Mouse (Mus musculus): ENCODE results near the gene P2ry13.

P2ry13 gene

DNA sequence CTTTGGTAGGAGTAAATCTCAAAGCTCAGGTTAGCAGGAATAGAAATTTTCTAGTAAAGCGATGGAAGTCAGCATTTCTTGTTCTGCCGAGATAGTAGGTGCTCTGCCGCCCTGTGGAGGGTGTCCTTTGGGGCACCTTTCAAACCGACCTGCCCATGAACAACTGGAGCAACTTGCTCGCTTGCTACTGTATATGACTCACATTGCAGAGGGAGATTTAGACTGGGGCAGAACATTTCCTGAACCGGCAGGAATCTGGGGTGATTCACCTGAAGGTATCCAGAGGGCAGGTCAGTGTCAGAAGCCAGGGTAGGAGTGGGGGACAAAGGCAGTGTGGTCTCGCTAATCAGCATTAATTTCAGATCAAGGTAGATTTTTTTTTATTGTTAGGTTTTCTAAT, 15.7 kb downstream of the P2ry13 start, which contains the start of gene Gpr87:
Gene Gpr87, minus strand, starts transcription at position 167 of the 400 bp plus-strand sequence.
- no peak for DNase-seq

DNA sequence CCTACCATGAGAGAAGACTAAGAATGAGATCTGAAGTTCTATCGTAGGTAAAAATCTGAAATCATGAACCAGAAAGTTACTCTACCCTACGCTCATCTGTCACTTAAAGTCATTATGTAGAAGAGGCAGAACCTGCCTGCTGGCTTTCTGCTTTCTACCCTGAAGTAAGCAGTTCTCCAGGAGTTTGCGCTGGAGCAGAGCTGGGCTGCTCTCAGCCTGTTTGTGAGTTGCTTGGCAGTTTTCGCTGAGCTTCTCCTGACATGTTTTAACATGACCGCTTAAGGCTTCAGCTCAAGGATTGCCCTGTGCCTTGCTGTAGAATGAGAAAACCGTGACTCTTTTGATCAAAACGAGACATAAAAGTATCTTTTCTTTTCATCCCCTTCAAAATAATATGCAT, 16.6 kb downstream of the P2ry13 start:
- DNase-seq = no peak

DNA sequence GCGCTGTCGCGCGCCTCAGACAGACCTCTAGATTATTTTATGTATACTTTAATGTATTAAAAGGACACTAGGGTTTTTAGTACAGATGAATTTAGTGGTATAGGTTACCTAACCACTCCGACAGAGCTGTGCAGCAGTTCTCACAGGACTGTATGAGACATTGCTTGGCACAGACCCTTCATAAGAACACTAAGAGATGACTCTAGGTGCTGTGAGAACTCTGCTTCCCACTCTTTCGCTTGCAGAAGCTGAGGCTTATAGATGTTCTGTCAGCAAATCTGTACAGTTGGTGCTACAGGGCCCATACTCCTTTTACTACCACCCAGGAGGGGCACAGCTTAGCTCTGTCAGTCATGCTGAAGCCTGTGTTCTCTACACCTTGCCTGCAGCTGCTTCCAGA, 19.0 kb downstream of the P2ry13 start:
- no peak for DNase-seq

DNA sequence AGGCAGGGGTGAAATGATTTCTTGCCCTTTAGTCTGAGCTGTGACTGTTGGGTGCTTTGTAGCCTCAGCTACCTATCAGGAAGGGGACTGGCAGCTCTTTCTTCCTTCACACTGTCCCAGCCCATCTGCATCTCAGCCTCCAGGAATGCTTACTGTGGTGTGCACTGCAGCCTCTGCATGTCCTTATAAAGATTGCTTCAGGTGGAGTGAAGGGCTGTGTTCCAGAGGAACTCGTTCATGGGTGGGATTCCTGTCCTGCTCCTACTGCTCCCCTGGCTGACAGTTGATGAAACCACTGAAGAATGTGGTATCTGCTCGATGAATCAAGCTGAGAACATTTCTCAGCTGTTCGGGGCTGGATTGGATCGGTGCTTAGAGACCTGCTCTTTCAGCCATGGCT, 23.3 kb downstream of the P2ry13 start:
- DNase-seq = no peak

DNA sequence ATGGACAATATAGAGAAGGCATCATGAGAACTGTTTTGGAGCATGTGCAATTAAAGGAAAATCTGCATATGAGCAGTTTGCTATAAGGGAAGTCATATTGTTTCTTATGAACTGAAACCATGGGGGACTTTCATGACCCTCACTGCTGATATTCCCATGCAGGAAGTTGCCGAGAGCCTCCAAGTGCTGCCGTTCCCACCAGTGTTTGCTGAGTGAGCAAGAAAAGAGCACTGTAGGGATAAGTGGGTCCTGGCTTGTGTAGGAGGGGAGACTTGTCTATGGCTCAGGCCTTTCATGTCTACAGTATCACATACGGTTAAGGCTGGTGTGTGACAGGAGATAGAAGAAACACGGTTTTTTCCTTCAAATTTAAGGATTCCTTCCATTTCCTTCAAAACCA, 25.0 kb downstream of the P2ry13 start:
- DNase-seq = no peak

DNA sequence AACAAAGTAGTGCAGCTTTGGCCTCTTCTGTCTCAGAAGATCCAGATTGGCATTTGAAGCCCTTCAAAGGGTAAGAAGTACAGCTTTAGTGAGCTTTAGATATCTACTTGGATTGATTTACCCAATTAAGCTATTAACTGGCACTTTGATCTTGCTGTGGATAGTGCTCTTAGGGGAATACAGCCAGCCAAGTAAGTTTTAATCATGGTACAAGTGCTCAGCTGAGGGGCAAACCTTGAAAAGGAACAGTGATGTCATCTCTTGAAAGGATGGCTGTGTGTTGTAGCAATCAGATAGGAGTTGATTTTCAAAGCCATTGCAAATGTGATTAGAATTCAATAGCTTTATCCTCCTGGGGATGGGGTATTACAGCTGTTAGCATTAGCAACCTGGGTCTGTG, 28.6 kb downstream of the P2ry13 start:
- no peak for DNase-seq

DNA sequence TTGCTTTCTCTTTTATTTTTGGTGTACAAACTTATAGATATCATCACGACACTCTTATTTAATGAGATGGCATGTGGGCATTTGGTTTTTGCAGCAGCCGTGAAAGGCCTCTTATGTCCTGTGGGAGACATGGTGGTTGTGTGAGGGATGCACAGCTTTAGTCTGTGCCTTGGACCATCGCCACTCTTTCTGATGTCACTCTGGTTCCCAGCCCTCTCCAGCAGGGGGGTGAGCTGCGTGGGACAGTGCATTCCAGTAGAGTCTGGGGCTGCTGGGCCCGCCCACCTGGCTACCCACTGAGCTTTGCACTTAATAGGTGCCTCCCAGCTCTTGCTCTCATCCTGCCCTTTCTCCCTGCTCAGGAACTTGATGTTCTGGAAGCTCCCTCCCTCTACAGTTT, 29.5 kb downstream of the P2ry13 start:
- no peak for DNase-seq

DNA sequence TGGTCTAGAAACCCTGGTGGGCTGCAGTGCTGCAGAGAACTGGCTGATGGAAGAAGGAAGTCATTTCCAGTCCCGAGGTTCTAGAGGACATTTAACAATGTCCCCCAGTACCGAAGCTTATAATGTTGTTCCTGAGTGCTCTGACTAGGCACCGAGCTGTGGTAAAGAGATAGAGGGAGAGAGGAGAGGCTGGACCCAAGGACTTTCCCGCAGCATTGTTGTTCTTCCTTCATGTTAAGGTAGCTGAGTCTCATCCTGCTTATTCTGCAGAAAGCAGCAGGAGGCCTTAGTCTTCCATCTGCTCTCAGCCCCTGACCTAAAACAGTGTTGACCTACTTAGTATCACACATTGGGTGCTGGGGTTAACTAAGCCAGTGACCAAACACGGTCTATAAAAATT, 33.8 kb downstream of the P2ry13 start:
- DNase-seq = no peak

DNA sequence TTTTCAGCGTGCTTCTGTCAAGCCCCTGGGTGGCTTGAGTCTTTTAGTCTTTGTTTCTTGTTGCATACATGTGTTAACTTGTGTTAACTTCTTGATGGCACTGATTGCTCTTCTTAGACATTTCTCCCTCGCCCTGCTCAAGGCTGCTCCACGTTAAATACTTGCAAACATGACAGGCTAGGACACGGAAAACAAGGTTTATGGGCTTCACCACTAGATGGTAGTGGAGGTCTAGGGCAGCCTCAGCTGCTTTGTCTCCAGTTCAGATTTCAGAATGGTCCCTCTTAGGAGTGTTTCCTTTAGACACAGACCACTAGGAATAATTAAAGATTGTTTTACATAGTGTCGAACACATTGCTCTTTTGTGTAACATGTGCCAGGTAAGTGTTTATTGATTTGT, 35.4 kb downstream of the P2ry13 start:
- no peak for DNase-seq

DNA sequence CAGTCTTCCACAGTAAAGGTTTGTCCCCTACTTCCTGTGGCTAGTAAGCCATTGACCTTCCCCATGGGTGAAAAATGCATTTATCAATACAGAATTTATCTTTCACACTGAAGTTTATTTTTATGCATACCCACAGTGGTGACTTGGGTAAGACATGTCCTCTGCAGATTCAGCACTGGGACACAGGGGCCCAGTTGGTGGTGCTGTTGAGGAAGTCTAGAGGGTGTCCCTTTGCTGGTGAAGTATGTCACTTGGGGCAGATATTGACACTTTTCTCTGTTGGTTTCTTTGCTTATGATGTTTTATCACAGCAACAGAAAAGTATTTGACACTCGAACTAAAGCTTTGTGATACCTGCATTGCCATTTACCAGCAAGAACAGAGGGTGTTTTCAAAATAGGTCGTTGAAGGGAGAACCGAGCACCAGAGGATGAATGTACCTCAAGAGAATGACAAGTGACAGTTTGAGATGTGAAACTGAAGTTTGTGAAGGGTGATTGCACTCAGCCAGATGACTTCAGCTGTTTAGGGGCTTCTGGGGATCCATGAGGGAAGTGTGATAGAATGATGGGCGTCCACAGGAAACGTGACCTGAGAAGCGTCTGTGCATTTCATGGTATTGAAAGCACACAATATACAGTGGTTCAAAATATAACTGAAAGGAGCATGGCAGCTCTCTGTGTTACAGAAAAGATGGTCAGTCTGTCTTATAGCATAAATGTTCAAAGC, 36.1 kb downstream of the P2ry13 start:
- DNase-seq = no peak

DNA sequence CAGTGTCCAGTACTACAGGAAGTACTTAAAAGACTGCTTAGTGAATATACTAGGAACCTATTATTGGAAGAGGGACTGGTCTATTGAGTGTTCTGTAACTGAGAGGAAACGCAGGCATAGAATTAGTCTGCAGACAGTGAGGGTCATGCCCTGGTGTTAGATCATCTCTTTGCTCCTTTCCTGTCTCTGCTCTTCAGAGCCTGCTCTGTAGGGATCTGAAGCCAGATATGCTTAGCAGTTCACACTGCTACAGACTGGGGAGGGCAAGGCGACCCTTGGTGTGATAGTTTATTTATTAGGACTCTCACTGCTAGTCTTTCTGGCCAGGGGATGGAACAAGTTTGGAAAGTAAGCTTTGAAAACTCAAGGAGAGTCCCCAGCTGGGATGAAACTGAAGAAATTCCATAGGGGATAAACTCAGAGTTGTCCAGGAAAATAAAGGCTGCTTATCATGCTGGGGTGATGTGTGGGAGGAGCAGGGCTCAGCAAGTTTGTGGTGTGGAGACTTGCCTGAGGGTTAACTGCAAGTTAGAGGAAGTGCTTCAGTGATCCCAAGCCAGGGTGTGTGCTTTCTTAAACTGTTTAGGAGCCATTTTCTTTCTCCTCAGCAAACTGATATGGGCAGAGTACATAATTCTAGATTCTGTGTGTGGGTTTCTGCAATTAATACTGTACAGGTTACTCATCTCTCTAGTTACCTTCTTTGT, 40.6 kb downstream of the P2ry13 start:
- DNase-seq = no peak

DNA sequence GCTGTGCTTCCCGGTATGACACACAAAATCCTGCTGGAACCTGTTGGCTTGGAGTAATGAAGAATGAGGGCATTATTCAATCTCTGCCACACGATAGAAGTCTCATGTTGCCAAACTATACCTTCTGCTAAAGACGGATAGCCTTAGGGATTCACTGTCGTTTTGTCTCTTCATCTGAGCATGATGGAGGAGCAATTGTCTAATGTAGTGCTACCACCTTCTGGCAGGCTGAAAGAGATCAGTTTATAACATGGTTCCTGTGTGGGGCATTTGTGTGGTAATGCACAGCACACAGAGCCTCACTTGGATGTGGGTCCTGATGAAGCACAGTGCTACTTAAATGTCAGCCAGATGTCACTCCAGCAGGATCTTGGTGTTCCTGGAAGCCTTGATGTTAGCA, 41.5 kb downstream of the P2ry13 start:
- no peak for DNase-seq

DNA sequence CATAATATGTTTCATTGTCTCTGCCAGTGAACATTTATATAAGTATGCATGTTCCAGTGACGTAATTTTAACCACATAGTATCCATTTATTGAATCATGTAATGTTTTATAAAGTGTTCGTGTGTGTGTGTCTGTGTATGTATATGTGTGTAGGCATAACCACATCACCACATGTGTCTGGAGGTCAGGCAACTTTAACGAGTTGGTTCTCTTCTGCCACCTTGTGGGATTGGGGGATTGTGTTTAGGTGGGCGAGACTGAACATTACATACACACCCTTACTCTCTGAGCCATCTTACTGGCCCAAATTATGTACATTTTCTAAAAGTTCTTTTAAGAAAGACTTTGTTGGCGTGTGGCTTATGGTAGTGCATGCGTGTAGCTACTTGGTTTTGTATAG, 42.2 kb downstream of the P2ry13 start:
- DNase-seq = no peak

DNA sequence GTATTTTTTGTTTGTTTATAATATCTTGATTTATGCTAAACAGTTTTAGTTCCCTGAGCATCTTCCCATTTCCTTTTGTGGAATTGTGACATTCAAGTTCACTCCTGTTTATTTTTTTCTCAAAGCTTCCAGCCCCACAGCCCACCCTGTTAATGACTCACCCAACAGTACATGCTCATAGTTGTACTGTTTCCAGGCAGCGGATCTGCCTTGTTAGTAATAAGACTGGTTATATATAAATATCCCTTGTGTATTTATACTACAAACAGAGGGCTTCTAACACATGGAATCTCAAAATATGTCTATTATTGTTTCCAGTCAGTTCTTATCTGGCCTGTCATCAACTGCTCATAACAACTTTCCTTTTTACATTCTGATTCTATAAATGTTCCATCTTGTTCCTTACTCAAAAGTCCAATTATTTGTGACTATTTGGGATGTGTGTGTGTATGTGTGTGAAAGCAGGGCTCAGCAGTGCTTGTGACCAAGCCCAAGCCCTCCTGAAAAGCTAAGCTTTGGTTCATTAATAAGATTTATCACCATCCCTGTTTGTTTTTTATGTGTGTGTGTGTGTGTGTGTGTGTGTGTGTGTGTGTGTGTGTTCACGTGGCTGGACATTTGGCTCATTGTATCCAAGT, 43.1 kb downstream of the P2ry13 start:
- DNase-seq = no peak

DNA sequence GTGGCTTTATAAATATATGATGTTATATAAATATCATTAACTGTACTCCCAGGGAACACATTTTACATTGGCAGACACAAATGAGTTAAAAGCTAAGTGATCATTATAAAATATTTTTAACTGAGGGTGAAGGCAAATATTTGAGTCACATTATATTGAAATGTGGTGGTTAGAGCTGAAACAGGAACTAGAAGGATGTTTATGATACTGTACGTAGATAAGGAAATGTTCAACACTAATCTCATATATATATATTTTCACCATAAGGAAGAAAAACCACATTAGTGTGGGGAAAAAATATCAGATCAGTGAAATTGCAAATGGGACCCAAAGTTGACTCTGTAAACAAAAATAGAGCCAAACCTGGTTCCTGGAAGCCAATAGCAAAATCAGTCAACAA, 50.2 kb downstream of the P2ry13 start:
- no peak for DNase-seq

All from right cerebral cortex, postnatal 25 days (tissue).